Mouse (Mus musculus): Measurements from ENCODE around the gene Wipi2. TPM values are rescaled to one million over a fixed set of nuclear protein-coding genes. Genes with fewer than 3 reads are reported as not detected.

Gene Wipi2
- polyA plus RNA-seq, 1 experiment from 2014 or later, result 18.6 TPM

DNA sequence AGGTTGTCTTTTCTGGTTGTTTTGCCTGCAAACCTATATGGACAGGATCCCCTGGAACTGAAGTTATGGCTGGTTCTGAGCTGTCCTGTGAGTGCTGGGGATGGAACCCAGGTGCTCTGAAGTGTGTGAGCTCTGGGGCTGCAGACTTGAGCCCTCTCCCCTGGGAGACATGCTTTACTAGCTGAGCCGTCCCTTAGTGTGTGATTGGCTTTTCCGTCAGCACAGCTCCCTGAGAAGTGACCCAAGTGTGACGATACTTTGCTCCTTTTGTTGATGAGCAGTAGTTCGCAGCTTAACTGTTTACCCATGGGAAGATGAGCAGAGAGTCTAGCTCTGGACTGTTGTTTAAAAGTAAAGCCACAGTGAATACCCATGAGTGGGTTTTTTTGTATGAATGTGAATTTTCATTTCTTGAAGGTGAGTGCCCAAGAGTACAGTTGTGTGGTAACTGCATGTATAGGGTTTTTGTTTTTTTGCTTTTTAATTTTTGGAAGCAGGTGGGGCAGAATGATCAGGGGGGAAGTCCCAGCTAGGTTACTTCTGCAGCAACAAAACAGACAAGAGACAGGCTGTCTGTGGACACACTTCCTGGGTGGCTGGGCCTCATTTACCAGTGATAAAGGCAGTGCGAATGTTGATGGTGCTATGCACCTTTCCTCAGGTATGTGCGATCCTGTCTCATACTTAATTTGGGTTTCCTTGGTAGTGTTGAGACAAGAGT is 14.0 kb downstream of the Wipi2 start:
- WGBS (ENCODE audit: insufficient replicate concordance), result 81% methylated on average over 6 of the region's 6 CpGs
- ATAC-seq (no peak), DNase-seq (no peak)
- no peak for TF ChIP-seq EP300 (IDR thresholded peaks at IDR 0.05; ENCODE audit: low read depth)
- TF ChIP-seq CTCF (IDR thresholded peaks at IDR 0.05; ENCODE audit: low read depth), result no peak
- Histone ChIP-seq H3K27ac (ENCODE audit: low read depth) (peak overlapping the region; percentile 52; the same call in 1 of the 2 replicates), H3K27me3 (ENCODE audit: insufficient read depth, low read length) (no peaks in the 10 kb centered on the region), H3K4me3 (ENCODE audit: low read depth, low read length) (no peak overlapping the region), H3K36me3 (replicated peaks; ENCODE audit: insufficient read depth, low read length) (peaks cover 27% of the 10 kb centered on the region), H3K4me1 (ENCODE audit: insufficient read depth) (peaks cover 3% of the 10 kb centered on the region; the same call in 1 of the 2 replicates), H3K4me2 (ENCODE audit: low read depth, low read length) (no peak overlapping the region), H3K9ac (replicated peaks) (no peak overlapping the region), H3K9me3 (ENCODE audit: low read length) (no peaks in the 10 kb centered on the region)

DNA sequence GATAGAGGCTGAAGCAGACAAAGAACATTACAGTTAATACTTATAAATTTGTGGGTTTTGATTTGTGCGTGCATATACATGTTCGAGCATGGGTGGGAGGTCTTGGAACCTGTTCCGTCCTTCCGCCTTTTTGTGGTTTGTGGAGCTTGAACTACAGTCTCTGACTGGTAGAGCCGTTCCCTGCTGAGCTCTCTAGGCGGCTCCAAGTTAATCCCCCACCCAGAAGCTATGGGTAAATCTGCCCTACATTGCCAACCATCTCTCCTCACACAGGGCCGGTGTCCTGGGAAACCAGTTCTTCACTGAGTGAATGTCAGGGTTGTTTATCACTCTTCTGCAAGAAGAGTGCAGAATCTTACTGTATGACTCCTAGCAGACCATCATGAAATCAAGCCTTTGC is 20.7 kb downstream of the Wipi2 start:
- H3K4me3 ChIP-seq (ENCODE audit: low read depth, low read length), result no peak overlapping the region
- WGBS (ENCODE audit: insufficient replicate concordance), result 75% methylated on average over 7 of the region's 7 CpGs
- no peaks in the 10 kb centered on the region for H3K9me3 ChIP-seq (ENCODE audit: low read length)
- H3K27ac ChIP-seq (ENCODE audit: low read depth), result no peak overlapping the region
- H3K4me1 ChIP-seq (ENCODE audit: insufficient read depth), result peaks cover 38% of the 10 kb centered on the region
- ATAC-seq (no peak), DNase-seq (no peak)
- H3K36me3 ChIP-seq (replicated peaks; ENCODE audit: insufficient read depth, low read length), result peaks cover 12% of the 10 kb centered on the region; the same call in 1 of the 2 replicates
- TF ChIP-seq EP300 (IDR thresholded peaks at IDR 0.05; ENCODE audit: low read depth) (no peak), CTCF (IDR thresholded peaks at IDR 0.05; ENCODE audit: low read depth) (no peak)
- H3K4me2 ChIP-seq (ENCODE audit: low read depth, low read length), result no peak overlapping the region
- no peaks in the 10 kb centered on the region for H3K27me3 ChIP-seq (ENCODE audit: insufficient read depth, low read length)
- H3K9ac ChIP-seq (replicated peaks), result no peak overlapping the region

- WGBS (ENCODE audit: insufficient replicate concordance), result 86% methylated on average over 4 of the region's 4 CpGs
- Histone ChIP-seq H3K27ac (ENCODE audit: low read depth) (peak overlapping the region; percentile 66), H3K9me3 (ENCODE audit: low read length) (no peaks in the 10 kb centered on the region), H3K36me3 (replicated peaks; ENCODE audit: insufficient read depth, low read length) (peaks cover 10% of the 10 kb centered on the region), H3K4me3 (ENCODE audit: low read depth, low read length) (no peak overlapping the region), H3K4me2 (ENCODE audit: low read depth, low read length) (0 out of 2 replicates have a peak overlapping the region, but pooled peaks have one; percentile 67), H3K27me3 (ENCODE audit: insufficient read depth, low read length) (no peaks in the 10 kb centered on the region), H3K4me1 (ENCODE audit: insufficient read depth) (peaks cover 38% of the 10 kb centered on the region), H3K9ac (replicated peaks) (no peak overlapping the region)
- TF ChIP-seq CTCF (IDR thresholded peaks at IDR 0.05; ENCODE audit: low read depth) (no peak), EP300 (IDR thresholded peaks at IDR 0.05; ENCODE audit: low read depth) (no peak)
- no peak for ATAC-seq
- no peak for DNase-seq
Measured at GRCm38 (mm10) chr5:142649460-142650050, 22.1 kb downstream of the Wipi2 start.

DNA sequence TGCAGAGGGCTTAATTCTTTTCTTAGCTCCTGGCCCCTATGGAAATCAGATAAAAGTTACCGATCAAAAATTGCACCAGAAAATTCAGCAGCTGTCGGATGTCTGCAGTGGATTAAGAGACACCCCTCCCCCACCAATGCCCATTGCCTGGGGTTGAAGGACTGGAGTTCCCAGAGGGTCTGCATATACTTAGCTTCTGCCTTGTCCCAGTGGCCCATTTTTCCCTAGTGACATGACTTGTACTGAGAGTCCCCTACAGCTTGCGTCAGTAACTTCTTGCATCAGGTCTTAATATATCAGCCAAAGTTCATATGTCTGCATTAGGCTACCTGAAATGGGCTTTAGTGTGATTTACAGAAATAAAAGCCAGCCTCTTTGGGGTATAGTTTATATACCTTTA is 22.9 kb downstream of the Wipi2 start:
- H3K9ac ChIP-seq (replicated peaks), result no peak overlapping the region; the same call in 1 of the 2 replicates
- peaks cover 38% of the 10 kb centered on the region for H3K4me1 ChIP-seq (ENCODE audit: insufficient read depth)
- no peaks in the 10 kb centered on the region for H3K9me3 ChIP-seq (ENCODE audit: low read length)
- H3K4me3 ChIP-seq (ENCODE audit: low read depth, low read length), result peak overlapping the region; percentile 10
- ATAC-seq (peak; percentile 66), DNase-seq (no peak)
- peaks cover 8% of the 10 kb centered on the region; the same call in 1 of the 2 replicates for H3K36me3 ChIP-seq (replicated peaks; ENCODE audit: insufficient read depth, low read length)
- TF ChIP-seq EP300 (IDR thresholded peaks at IDR 0.05; ENCODE audit: low read depth), result no peak
- whole genome bisulfite sequencing (ENCODE audit: insufficient replicate concordance), result 54% methylated on average over 3 of the region's 3 CpGs
- H3K27ac ChIP-seq (ENCODE audit: low read depth), result peak overlapping the region; percentile 66
- no peaks in the 10 kb centered on the region for H3K27me3 ChIP-seq (ENCODE audit: insufficient read depth, low read length)
- H3K4me2 ChIP-seq (ENCODE audit: low read depth, low read length), result peak overlapping the region; percentile 67

DNA sequence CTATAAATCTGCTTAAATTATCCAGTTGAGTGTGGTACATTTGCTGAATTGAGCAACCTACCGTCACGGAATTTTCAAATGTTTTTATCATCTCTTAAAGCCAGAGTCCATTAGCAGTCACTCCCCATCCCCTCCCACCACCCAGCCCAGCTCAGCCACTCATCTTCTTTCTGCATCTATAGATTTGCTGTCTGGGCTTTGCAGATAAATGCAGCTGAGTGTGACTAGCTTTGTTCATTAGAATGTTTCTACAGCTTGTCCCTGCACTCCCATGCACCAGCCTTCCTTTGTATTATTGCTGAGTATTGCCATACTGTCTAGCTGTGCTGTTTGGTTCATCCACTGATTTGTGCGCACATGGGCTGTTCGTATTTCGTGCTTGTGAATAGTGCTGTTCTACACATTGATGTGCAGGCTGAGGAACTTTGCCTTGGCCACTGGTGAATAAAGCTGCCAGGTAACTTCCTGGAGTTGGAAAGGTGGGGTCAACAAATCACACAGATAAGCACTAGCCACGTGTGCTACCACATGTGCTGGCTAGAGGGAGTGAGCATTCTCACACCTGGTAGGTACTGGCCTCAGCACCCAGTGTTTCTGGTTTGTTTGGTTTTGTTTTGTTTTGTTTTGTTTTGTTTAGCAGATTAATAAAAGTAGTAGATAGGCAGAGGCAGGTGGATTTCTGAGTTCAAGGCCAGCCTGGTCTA is 23.4 kb downstream of the Wipi2 start:
- peak overlapping the region; percentile 66 for H3K27ac ChIP-seq (ENCODE audit: low read depth)
- no peaks in the 10 kb centered on the region for H3K27me3 ChIP-seq (ENCODE audit: insufficient read depth, low read length)
- ATAC-seq (peak; percentile 85), DNase-seq (peak; percentile 33)
- peaks cover 13% of the 10 kb centered on the region for H3K36me3 ChIP-seq (replicated peaks; ENCODE audit: insufficient read depth, low read length)
- H3K9me3 ChIP-seq (ENCODE audit: low read length), result no peaks in the 10 kb centered on the region
- H3K4me1 ChIP-seq (ENCODE audit: insufficient read depth), result peaks cover 38% of the 10 kb centered on the region
- 50% methylated on average over 6 of the region's 6 CpGs for WGBS (ENCODE audit: insufficient replicate concordance)
- H3K9ac ChIP-seq (replicated peaks), result no peak overlapping the region; the same call in 1 of the 2 replicates
- peak overlapping the region; percentile 10 for H3K4me3 ChIP-seq (ENCODE audit: low read depth, low read length)
- H3K4me2 ChIP-seq (ENCODE audit: low read depth, low read length), result peak overlapping the region; percentile 67
- TF ChIP-seq CTCF (IDR thresholded peaks at IDR 0.05; ENCODE audit: low read depth) (peak; percentile 12; the same call in 1 of the 2 replicates), EP300 (IDR thresholded peaks at IDR 0.05; ENCODE audit: low read depth) (peak; percentile 91)

- H3K27me3 ChIP-seq (ENCODE audit: insufficient read depth, low read length), result no peaks in the 10 kb centered on the region
- H3K27ac ChIP-seq (ENCODE audit: low read depth), result no peak overlapping the region
- no peak overlapping the region for H3K9ac ChIP-seq (replicated peaks)
- H3K4me1 ChIP-seq (ENCODE audit: insufficient read depth), result peaks cover 38% of the 10 kb centered on the region
- H3K4me3 ChIP-seq (ENCODE audit: low read depth, low read length), result no peak overlapping the region
- ATAC-seq, result no peak
- H3K9me3 ChIP-seq (ENCODE audit: low read length), result no peaks in the 10 kb centered on the region
- DNase-seq, result no peak
- H3K4me2 ChIP-seq (ENCODE audit: low read depth, low read length), result no peak overlapping the region
- no peak for TF ChIP-seq CTCF (IDR thresholded peaks at IDR 0.05; ENCODE audit: low read depth)
- TF ChIP-seq EP300 (IDR thresholded peaks at IDR 0.05; ENCODE audit: low read depth), result no peak
- WGBS (ENCODE audit: insufficient replicate concordance), result 79% methylated on average over 4 of the region's 4 CpGs
- peaks cover 22% of the 10 kb centered on the region for H3K36me3 ChIP-seq (replicated peaks; ENCODE audit: insufficient read depth, low read length)
Measured at GRCm38 (mm10) chr5:142652266-142652665, 24.8 kb downstream of the Wipi2 start.

Measured in liver, postnatal 0 days (tissue).